Mouse (Mus musculus) CH12.LX (cell line): ENCODE measurements around the gene Pknox2. TPM values are rescaled to one million over a fixed set of nuclear protein-coding genes. Genes with fewer than 3 reads are reported as not detected.

Experiments used
- DNase-seq: peaks from one replicate; pipeline ENCODE4 v3.0.0-alpha.2; 2013; ENCODE audit errors: extremely low read depth
- H3K27ac ChIP-seq: 2 replicates; pipeline ENCODE4 v1.5.1; 2012; ENCODE audit warnings: low read depth, mild to moderate bottlenecking, control low read depth, moderate library complexity; ENCODE audit not compliant: insufficient read depth
- H3K27me3 ChIP-seq: replicated peaks from 2 replicates; pipeline ENCODE3; 2012; ENCODE audit warnings: inconsistent platforms
- H3K36me3 ChIP-seq, 2 experiments: replicated peaks in 1 of 2; 2 replicates each; pipeline versions ENCODE3 to v1.6.1; 2012; ENCODE audit warnings: inconsistent platforms in 1 of 2, low read length in 1 of 2, mild to moderate bottlenecking in 1 of 2, mixed read lengths in 1 of 2, moderate library complexity in 1 of 2; ENCODE audit not compliant: control insufficient read depth in 1 of 2, insufficient read depth in 1 of 2
- H3K4me1 ChIP-seq, 2 experiments: 2 replicates each; pipeline ENCODE4 v1.6.1; 2012; ENCODE audit warnings: inconsistent platforms in 1 of 2, moderate library complexity in 1 of 2; ENCODE audit not compliant: insufficient read depth in 2 of 2, control insufficient read depth in 1 of 2
- H3K4me2 ChIP-seq: 2 replicates; pipeline ENCODE4 v1.6.1; 2012; ENCODE audit warnings: low read depth, mild to moderate bottlenecking, control low read depth; ENCODE audit not compliant: poor library complexity, insufficient read depth, severe bottlenecking
- H3K4me3 ChIP-seq, 3 experiments: fragments of 150-350 bp in 1 of 3; sonication (generic) in 1 of 3; replicated peaks in 1 of 3; 2 replicates each; pipeline versions ENCODE3 to v1.5.1; 2011 to 2012; ENCODE audit warnings: low read depth in 2 of 3, low read length in 2 of 3, mild to moderate bottlenecking in 2 of 3, moderate library complexity in 2 of 3, control low read depth in 1 of 3, improper control_type of control experiment in 1 of 3, inconsistent platforms in 1 of 3, mixed read lengths in 1 of 3; ENCODE audit not compliant: poor library complexity in 1 of 3
- H3K79me2 ChIP-seq: replicated peaks from 2 replicates; pipeline ENCODE4 v1.6.1; 2012; ENCODE audit warnings: mild to moderate bottlenecking, moderate library complexity; ENCODE audit not compliant: control insufficient read depth, poor library complexity, insufficient read depth, severe bottlenecking; ENCODE audit errors: extremely low read depth
- H3K9ac ChIP-seq: 2 replicates; pipeline ENCODE4 v1.6.1; 2012; ENCODE audit warnings: low read depth, mild to moderate bottlenecking, control low read depth, moderate library complexity; ENCODE audit not compliant: insufficient read depth
- H3K9me3 ChIP-seq: replicated peaks from 2 replicates; pipeline ENCODE3; 2012; ENCODE audit warnings: low read length, inconsistent platforms, mixed read lengths
- CHD1 ChIP-seq: IDR thresholded peaks from 2 replicates; pipeline ENCODE4 v1.6.1; 2012; ENCODE audit warnings: low read depth, low read length, improper control_type of control experiment, inconsistent platforms
- CHD2 ChIP-seq: IDR thresholded peaks from 2 replicates; pipeline ENCODE4 v1.6.1; 2011; ENCODE audit warnings: low read length, improper control_type of control experiment
- CTCF ChIP-seq, 2 experiments: IDR thresholded peaks in 1 of 2; conservative IDR thresholded peaks in 1 of 2; 2 replicates each; pipeline ENCODE4 v1.5.1; 2011 to 2012; ENCODE audit warnings: low read depth in 2 of 2, low read length in 2 of 2, improper control_type of control experiment in 1 of 2, inconsistent platforms in 1 of 2, mild to moderate bottlenecking in 1 of 2, moderate library complexity in 1 of 2
- E2F4 ChIP-seq: IDR thresholded peaks from 2 replicates; pipeline ENCODE4 v1.6.1; 2011; ENCODE audit warnings: low read depth, low read length, improper control_type of control experiment; ENCODE audit not compliant: insufficient replicate concordance
- GABPA ChIP-seq: IDR thresholded peaks from 2 replicates; pipeline ENCODE4 v1.6.1; 2012; ENCODE audit warnings: low read depth, low read length, improper control_type of control experiment, inconsistent platforms; ENCODE audit not compliant: insufficient replicate concordance
- HCFC1 ChIP-seq: IDR thresholded peaks from 2 replicates; pipeline ENCODE4 v1.6.1; 2012; ENCODE audit warnings: low read depth, mild to moderate bottlenecking, inconsistent platforms, low read length, improper control_type of control experiment
- IRF4 ChIP-seq: IDR thresholded peaks from 2 replicates; pipeline ENCODE4 v1.6.1; 2014; ENCODE audit warnings: low read depth, mild to moderate bottlenecking, inconsistent platforms, low read length, improper control_type of control experiment
- JUND ChIP-seq: conservative IDR thresholded peaks from 2 replicates; pipeline ENCODE4 v1.6.1; 2011; ENCODE audit warnings: low read depth, low read length, improper control_type of control experiment
- MAFK ChIP-seq: IDR thresholded peaks from 2 replicates; pipeline ENCODE4 v1.6.1; 2011; ENCODE audit warnings: low read length, improper control_type of control experiment; ENCODE audit not compliant: insufficient replicate concordance
- MAX ChIP-seq: IDR thresholded peaks from 2 replicates; pipeline ENCODE4 v1.6.1; 2011; ENCODE audit warnings: low read length, improper control_type of control experiment
- MEF2A ChIP-seq: IDR thresholded peaks from 2 replicates; pipeline ENCODE4 v1.6.1; 2014; ENCODE audit warnings: low read depth, mild to moderate bottlenecking, inconsistent platforms, low read length, improper control_type of control experiment, borderline replicate concordance
- MYC ChIP-seq: IDR thresholded peaks from 2 replicates; pipeline ENCODE4 v1.6.1; 2011; ENCODE audit warnings: low read depth, mild to moderate bottlenecking, improper control_type of control experiment, low read length
- RAD21 ChIP-seq: IDR thresholded peaks from 2 replicates; pipeline ENCODE4 v1.6.1; 2011; ENCODE audit warnings: low read depth, mild to moderate bottlenecking, low read length, improper control_type of control experiment, moderate library complexity
- RCOR1 ChIP-seq: conservative IDR thresholded peaks from 2 replicates; pipeline ENCODE4 v1.6.1; 2012; ENCODE audit warnings: low read depth, mild to moderate bottlenecking, inconsistent platforms, low read length, improper control_type of control experiment
- SMC3 ChIP-seq: IDR thresholded peaks from 2 replicates; pipeline ENCODE4 v1.6.1; 2011; ENCODE audit warnings: low read depth, low read length, improper control_type of control experiment
- UBTF ChIP-seq: IDR thresholded peaks from 2 replicates; pipeline ENCODE4 v1.6.1; 2012; ENCODE audit warnings: low read depth, mild to moderate bottlenecking, inconsistent platforms, low read length, improper control_type of control experiment, moderate library complexity
- USF1 ChIP-seq: IDR thresholded peaks from 2 replicates; pipeline ENCODE4 v1.6.1; 2014; ENCODE audit warnings: low read depth, mild to moderate bottlenecking, inconsistent platforms, low read length, improper control_type of control experiment
- ZC3H11A ChIP-seq: IDR thresholded peaks from 2 replicates; pipeline ENCODE4 v1.6.1; 2012; ENCODE audit warnings: low read depth, mild to moderate bottlenecking, inconsistent platforms, low read length, improper control_type of control experiment
- dilution Hi-C: fragments of 300-500 bp; cut with MboI; formaldehyde crosslinking; loops from 2 replicates; pipeline ENCODE4 v1.14.3; 2020; ENCODE audit warnings: low sequenced_read_pairs; ENCODE audit not compliant: extremely low pct_unique_long_range_greater_than_20kb, extremely low pct_ligation_motif_present
- in situ Hi-C: fragments of 300-500 bp; cut with MboI; formaldehyde crosslinking; loops from 3 replicates; pipeline ENCODE4 v1.14.3; 2019; ENCODE audit warnings: low sequenced_read_pairs, low pct_ligation_motif_present, low pct_unique_long_range_greater_than_20kb, mixed read lengths
- polyA plus RNA-seq: library from polyadenylated mRNA; unstranded; fragments of >175 nt; gene quantifications from 2 replicates; pipeline ENCODE4 v1.2.1, GENCODE M21; 2012; ENCODE audit warnings: low read depth; ENCODE audit not compliant: insufficient read length
- total RNA-seq, 2 experiments: library from RNA; depleted of rRNA; stranded (reverse); fragments of 300-350 nt in 1 of 2; fragments of >200 nt in 1 of 2; gene quantifications; 2 replicates each; pipeline ENCODE4 v1.2.3; 2012 to 2014

Gene Pknox2
- total and polyA plus RNA-seq, 3 experiments, result 0.08 to 0.11 TPM; not detected in 1

DNA sequence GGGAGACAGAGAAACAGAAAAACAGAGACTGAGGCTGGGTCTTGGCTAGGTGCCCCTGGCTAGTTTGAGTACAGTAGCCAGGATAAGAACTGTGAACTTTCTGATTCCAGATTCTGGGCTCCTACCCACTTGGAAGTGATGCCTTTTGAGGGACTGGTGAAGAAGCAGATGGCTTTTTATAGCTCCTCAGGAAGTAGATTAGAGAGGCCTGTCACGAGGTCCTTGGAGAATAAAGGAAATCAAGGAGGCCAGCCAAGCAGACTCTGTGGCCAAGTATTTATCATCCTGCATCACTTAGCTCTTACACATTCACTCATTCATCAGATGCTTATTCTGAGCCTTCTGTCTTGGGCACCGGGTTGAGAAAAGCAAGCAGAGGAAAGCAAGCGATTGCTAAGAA lies 28.8 kb upstream of the Pknox2 start:
- Histone ChIP-seq H3K36me3 (no peaks in the 10 kb centered on the region), H3K79me2 (no peaks in the 10 kb centered on the region), H3K9ac (no peak overlapping the region), H3K9me3 (no peaks in the 10 kb centered on the region), H3K4me1 (peaks cover 0 to 8% of the 10 kb centered on the region in 2 experiments; a peak in 2 of 4 replicates), H3K4me3 (no peak overlapping the region), H3K27me3 (peaks cover 8% of the 10 kb centered on the region), H3K4me2 (no peak overlapping the region), H3K27ac (no peak overlapping the region)
- TF ChIP-seq CHD2 (no peak), RCOR1 (no peak), MYC (no peak), HCFC1 (no peak)
- in situ Hi-C loops, result loop anchor here (5.0 kb wide), 1 partner anchor 51 kb away; no protein-coding TSS in a partner anchor
- dilution Hi-C loops, result no loop called here
- no peak for DNase-seq

DNA sequence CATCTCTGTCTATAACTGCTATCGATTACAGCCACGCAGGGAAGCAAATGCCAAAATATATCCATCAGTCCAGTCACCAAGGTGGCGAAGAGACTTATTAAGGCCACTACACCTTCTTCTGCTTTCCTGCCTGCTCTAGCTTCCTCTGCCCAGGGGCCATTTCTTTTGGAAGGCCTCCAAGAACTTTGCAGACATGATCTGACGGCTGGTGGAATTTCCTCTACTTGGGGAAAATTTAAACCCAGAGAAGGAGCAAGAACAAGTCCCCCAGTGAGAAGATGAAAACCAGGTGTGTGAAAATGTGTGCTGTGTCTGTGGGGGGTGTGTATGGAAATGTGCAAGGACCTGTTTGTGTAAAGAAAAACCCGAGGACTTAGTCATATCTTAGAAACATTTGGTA lies 26.2 kb upstream of the Pknox2 start:
- H3K27me3 ChIP-seq, result peaks cover 8% of the 10 kb centered on the region
- no peak overlapping the region for H3K27ac ChIP-seq
- no peaks in the 10 kb centered on the region for H3K79me2 ChIP-seq
- dilution Hi-C loops, result no loop called here
- H3K4me1 ChIP-seq, result peaks cover 0 to 8% of the 10 kb centered on the region in 2 experiments; a peak in 2 of 4 replicates
- in situ Hi-C loops, result no loop called here
- H3K9ac ChIP-seq, result no peak overlapping the region
- H3K4me2 ChIP-seq, result no peak overlapping the region
- no peak overlapping the region for H3K4me3 ChIP-seq
- no peaks in the 10 kb centered on the region for H3K9me3 ChIP-seq
- TF ChIP-seq UBTF, result no peak
- no peak for TF ChIP-seq CHD1
- no peak for TF ChIP-seq IRF4
- no peak for TF ChIP-seq JUND
- TF ChIP-seq ZC3H11A, result no peak
- TF ChIP-seq MAFK, result no peak
- no peak for TF ChIP-seq MAX
- no peak for TF ChIP-seq E2F4
- no peak for TF ChIP-seq HCFC1
- no peaks in the 10 kb centered on the region for H3K36me3 ChIP-seq
- no peak for DNase-seq

DNA sequence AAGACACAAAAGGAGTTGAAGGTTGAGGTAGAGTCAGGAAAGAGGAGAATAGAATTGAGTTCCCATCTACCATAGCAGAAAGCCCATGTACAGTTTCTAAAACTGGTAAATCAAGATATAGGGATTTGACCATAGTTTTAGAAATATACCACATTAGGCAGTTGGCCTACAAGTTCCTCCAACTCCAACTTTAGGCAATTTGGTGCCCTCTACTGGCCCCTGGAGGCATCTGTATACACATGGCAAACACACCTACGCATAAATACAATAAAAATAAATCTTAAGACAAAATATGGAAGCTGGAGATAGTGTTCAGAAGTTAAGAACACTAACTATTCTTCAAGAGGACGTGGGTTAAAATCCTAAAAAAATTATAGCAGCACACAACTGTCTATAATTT lies 19.7 kb upstream of the Pknox2 start:
- Histone ChIP-seq H3K27ac (no peak overlapping the region), H3K79me2 (no peaks in the 10 kb centered on the region)

More for the DNA sequence above, 19.7 kb upstream of the Pknox2 start:
- no peak overlapping the region for H3K9ac ChIP-seq
- no peak overlapping the region for H3K4me2 ChIP-seq
- H3K36me3 ChIP-seq, result no peaks in the 10 kb centered on the region
- dilution Hi-C loops, result no loop called here
- peak; percentile 49 for DNase-seq
- TF ChIP-seq CTCF (conservative IDR thresholded peaks at IDR 0.05 in 1 of 2, IDR thresholded peaks at IDR 0.05 in 1 of 2; ENCODE audit: low read depth in 2 of 2, low read length in 2 of 2) (peak; percentile 13 to 68; a peak in 2 of 4 replicates), JUND (no peak), RAD21 (peak; percentile 62), USF1 (no peak), SMC3 (peak; percentile 55), HCFC1 (no peak), MEF2A (no peak), GABPA (no peak)
- TF ChIP-seq, all 38 proteins: peak for 3
- no peak overlapping the region for H3K4me3 ChIP-seq
- in situ Hi-C loops, result no loop called here
- H3K27me3 ChIP-seq, result peaks cover 4% of the 10 kb centered on the region
- H3K4me1 ChIP-seq, result no peaks in the 10 kb centered on the region
- no peaks in the 10 kb centered on the region for H3K9me3 ChIP-seq
